Mouse (Mus musculus) right cerebral cortex, postnatal 14 days (tissue): ENCODE data around the gene Rad52.

Experiments used
- DNase-seq: peaks from one replicate; pipeline ENCODE4 v3.0.0; 2022

Rad52 gene

DNA sequence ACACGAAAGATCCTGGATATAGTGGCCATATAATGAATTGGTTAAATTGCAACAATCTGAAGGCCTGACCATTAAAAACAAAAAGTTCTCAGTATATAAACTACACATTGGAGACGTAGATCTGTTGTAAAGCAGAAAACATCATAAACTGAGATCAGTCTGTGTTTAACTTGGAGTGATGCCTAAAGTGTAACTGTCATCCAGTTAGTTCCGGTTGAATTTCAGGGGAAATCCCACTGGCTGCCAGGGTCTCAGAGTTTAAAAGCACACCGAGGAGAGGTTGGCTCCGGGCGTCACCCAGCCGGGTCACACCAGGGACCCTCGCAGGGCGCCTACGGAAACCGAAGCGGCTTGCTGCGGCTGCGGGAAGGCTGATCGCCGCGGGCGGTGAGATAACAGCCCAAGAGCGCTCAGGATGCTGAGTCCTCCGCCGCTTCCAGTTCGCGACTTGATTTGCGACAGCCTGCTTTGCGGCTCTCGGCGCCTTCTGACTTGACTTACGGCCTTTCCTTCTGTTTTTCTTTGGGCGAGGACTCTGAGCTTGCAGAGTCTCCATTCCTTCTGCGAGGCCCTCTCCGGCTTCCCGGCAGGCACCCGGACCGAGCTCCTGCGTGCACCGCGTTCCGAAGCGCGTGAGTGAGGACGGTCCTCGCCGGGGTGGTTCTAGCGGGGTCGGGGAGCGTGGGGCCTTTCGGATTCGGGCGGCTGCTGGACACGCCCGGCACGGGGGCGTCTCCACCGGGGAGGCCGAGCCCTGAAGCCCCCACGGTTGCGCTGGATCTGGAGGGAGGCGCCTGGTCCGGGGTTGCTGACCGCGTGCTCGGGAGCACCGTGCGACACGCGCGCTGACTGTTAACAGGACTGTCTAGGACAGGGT, at the start of gene Rad52:
Gene Rad52, plus strand, starts transcription at position 495 of the 877 bp plus-strand sequence.
- DNase-seq: peak; percentile 83

- no peak for DNase-seq
Observed at GRCm38 (mm10) chr6:119854156-119854555, 48.3 kb upstream of the Rad52 start.

DNA sequence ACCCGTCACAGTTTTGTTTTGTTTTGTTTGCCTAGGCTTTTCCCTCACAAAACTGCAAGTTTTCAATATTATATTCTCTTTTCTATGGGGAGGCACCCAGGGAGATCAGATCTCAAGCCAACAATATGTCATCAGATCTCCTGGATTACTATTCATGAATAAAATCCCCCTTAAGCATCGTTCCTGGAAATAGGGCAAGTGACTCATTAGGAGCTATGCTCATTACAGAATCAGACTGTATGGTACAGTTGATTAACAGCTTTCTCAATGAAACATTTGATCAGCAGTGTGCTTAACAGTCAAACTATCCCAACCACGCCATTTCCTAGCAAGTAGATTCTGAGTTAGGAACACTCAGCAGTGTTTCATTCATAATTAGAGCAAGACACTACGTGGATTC, 47.0 kb upstream of the Rad52 start:
- DNase-seq: no peak

GRCm38 (mm10) chr6:119860236-119860635, 42.3 kb upstream of the Rad52 start:
- no peak for DNase-seq

GRCm38 (mm10) chr6:119861519-119861918, 41.0 kb upstream of the Rad52 start:
- DNase-seq: no peak

GRCm38 (mm10) chr6:119864341-119865034, 38.0 kb upstream of the Rad52 start:
- peak; percentile 77 for DNase-seq

GRCm38 (mm10) chr6:119883151-119883550, 19.3 kb upstream of the Rad52 start:
- DNase-seq: no peak

DNA sequence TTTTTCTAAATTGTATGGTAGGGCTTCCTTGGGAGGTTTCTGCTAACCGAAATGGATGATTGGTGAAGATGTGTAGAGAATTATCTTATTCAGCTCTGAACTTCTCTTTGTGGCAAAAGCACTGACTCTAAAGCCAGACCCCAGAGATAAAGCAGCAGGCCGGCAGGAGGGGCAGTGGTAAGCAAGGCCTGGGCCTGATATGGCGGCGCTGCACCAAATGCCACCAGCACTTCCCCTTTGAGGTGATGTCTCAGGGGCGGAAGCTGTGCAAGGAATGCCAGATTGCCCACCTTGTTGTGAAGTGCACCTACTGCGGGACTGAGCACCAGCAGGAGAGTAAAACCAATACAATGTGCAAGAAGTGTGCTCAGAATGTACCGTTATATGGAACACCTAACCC, 9.8 kb upstream of the Rad52 start:
- DNase-seq: no peak

DNA sequence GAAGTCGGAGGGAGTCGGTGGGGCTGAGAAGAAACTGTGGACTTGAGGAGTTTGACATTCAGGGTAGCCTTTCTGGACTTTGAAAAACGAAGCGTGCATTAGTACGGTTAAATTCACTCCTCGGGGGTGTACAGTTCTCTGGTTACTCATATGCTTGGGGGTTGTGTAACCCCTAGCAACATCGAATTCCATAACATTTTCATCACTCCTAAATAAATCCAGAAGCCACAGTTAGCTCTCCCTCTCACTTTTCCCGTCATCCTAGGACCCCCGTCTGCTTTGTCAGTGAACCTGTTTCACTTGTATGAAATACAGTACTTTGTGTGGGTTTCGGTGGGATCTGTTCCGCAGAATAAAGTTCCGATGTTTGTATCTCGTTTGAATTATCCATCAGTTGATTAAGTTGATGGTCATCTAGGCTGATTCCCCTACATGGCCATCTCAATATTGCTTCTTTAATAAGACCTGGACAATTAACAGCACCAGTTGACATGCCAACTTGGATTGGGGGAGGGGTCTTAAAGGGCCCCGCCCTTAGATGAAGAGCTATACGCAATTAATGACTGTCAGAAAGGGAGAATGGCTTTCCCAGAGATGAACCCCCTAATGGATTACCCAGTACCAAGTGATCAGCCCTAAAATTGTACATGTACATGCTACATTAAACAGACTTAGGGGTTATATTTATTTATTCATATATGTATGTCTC, 737 bp downstream of the Rad52 start:
- DNase-seq: no peak

DNA sequence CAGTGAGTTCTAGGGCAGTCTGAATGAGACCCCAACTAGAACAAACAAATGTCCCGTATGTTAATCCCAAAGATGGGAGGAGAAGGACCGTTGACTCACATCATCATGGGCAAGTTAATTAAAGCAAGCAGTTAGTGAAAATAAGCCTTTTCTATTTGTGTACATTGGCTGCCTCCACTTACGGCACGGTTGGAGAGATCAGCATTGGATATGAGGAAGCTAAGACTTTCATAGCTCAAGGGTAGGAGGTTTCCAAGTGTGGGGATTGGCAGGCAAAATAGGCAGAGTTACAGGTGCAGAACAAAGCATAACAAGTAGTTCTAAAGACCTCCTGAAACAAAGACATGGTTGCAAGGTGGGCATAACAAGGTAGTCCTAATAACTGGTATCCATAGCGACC, 3.0 kb downstream of the Rad52 start:
- DNase-seq: no peak

GRCm38 (mm10) chr6:119912046-119912445, 9.5 kb downstream of the Rad52 start:
- DNase-seq: no peak

DNA sequence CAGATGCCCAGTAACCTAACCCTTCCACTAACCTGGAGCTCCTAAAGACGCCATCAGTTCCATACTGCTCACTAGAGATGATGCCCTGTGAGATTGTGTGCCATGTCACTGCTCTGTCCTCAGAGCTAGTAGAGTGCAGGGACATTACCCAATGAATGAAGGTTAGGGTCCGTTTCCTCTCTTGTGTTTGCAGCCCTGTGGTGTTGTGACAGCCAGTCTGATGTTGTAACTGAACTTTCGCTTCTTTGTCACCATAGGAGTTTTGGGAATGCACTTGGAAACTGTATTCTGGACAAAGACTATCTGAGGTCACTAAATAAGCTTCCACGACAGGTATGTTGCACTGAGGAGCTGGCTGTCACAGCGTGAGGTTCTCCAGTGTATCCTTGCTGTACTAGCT, 13.2 kb downstream of the Rad52 start:
- DNase-seq: no peak

DNA sequence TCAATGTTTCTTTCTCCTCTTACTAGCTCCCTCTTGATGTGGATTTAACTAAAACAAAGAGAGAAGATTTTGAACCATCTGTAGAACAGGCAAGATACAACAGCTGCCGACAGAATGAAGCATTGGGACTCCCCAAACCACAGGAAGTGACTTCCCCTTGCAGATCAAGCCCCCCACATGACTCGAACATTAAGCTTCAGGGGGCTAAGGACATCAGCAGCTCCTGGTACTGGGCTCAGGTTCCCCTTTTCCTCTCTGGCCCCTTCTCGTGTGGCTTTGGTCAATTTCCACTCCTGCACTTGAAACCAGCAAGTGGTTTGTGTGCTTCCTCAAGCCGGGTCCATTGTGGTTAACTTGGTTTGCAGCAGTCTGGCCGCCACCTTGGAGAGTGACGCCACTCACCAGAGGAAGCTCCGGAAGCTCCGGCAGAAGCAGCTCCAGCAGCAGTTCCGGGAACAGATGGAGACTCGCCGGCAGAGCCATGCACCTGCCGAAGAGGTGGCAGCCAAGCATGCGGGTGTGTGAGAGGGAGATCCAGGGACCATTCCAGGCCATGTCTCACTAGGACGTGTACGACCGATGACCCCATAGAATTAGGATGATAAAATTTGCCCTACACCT, 16.2 kb downstream of the Rad52 start:
- peak; percentile 28 for DNase-seq

DNA sequence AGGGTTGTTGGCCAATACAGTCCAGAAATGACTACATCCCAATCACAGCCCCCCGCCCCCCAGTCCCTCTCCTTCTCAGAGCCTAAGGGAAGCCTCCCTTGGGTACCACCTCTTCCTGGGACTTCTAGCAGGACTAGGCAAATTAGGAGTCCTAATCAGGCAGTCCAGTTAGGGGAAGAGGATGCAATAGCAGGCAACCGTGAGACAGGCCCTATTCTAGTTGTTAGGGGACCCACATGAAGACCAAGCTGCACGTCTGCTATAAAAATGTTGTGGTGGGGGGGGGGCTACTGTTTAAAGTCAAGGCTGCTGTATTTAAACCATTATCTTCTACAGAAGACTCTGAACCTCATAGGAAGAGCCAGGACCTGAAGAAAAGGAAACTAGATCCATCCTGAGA, 19.6 kb downstream of the Rad52 start:
- DNase-seq: no peak

GRCm38 (mm10) chr6:119922544-119922943, 20.0 kb downstream of the Rad52 start:
- no peak for DNase-seq

GRCm38 (mm10) chr6:119924235-119925005, 21.9 kb downstream of the Rad52 start:
- DNase-seq: no peak
